Mouse (Mus musculus) hindbrain, embryonic 11.5 days (tissue): ENCODE measurements at regions not wholly inside any gene's neighbourhood (a gene's known extent, or its start where the extent isn't known, plus 50 kb on each side); places are given as distances from the start of the nearest gene placed in this dataset.
A peak's percentile ranks its signal among the peaks of the same experiment; 100 is the strongest.

ENCODE experiments used
- ATAC-seq: fragments of 200-750 bp; cut with Nextera tagmentation; 2 replicates; pipeline ENCODE4 v1.8.0; 2017; ENCODE audit warnings: mild to moderate bottlenecking, moderate TSS enrichment, moderate library complexity; ENCODE audit not compliant: low FRiP score
- DNase-seq: peaks from one replicate; pipeline ENCODE4 v3.0.0-alpha.2; 2015; ENCODE audit warnings: low spot score
- H3K27ac ChIP-seq: fragments of 300-500 bp; sonication (generic); 2 replicates; pipeline ENCODE4 v1.5.1; 2014; ENCODE audit warnings: mild to moderate bottlenecking, low read depth, low read length
- H3K27me3 ChIP-seq: fragments of 300-500 bp; sonication (generic); 2 replicates; pipeline ENCODE4 v1.6.1; 2014; ENCODE audit warnings: mild to moderate bottlenecking, low read length, moderate library complexity, mixed read lengths; ENCODE audit not compliant: control insufficient read depth, insufficient read depth
- H3K36me3 ChIP-seq: fragments of 300-500 bp; sonication (generic); 2 replicates; pipeline ENCODE4 v1.6.1; 2014; ENCODE audit warnings: mild to moderate bottlenecking, low read length, moderate library complexity, mixed read lengths; ENCODE audit not compliant: control insufficient read depth, insufficient read depth
- H3K4me1 ChIP-seq: fragments of 300-500 bp; sonication (generic); replicated peaks from 2 replicates; pipeline ENCODE4 v1.6.1; 2014; ENCODE audit warnings: low read length, mixed read lengths; ENCODE audit not compliant: control insufficient read depth, insufficient read depth
- H3K4me2 ChIP-seq: fragments of 300-500 bp; sonication (generic); replicated peaks from 2 replicates; pipeline ENCODE4 v1.6.1; 2014; ENCODE audit warnings: mild to moderate bottlenecking, low read depth, low read length
- H3K4me3 ChIP-seq: fragments of 300-500 bp; sonication (generic); 2 replicates; pipeline ENCODE4 v1.5.1; 2014; ENCODE audit warnings: low read depth, low read length
- H3K9ac ChIP-seq: fragments of 300-500 bp; sonication (generic); 2 replicates; pipeline ENCODE4 v1.6.1; 2014; ENCODE audit warnings: low read depth, low read length
- H3K9me3 ChIP-seq: fragments of 300-500 bp; sonication (generic); 2 replicates; pipeline ENCODE4 v1.6.1; 2016; ENCODE audit warnings: low read length; ENCODE audit not compliant: control insufficient read depth
- WGBS: fragments of 180-500 bp; shearing (Covaris S2); extraction: QIAGEN DNeasy Blood & Tissue Kit; methylation state at CpG from one replicate; pipeline ENCODE4 v1.1.7; 2014; 5-methylcytosine and 5-hydroxymethylcytosine counted together

GRCm38 (mm10) chr1:148708084-148708483, 1253.0 kb downstream of the Pla2g4a start:
- ATAC-seq: no peak

GRCm38 (mm10) chr1:148707657-148708056, 1253.4 kb downstream of the Pla2g4a start:
- H3K27ac ChIP-seq: no peak overlapping the region
- DNase-seq (no peak), ATAC-seq (no peak)
- no peak overlapping the region for H3K9ac ChIP-seq
- H3K4me1 ChIP-seq: no peaks in the 10 kb centered on the region
- H3K36me3 ChIP-seq: no peaks in the 10 kb centered on the region
- H3K4me3 ChIP-seq: no peak overlapping the region
- H3K27me3 ChIP-seq: no peaks in the 10 kb centered on the region
- H3K4me2 ChIP-seq: no peak overlapping the region
- no peaks in the 10 kb centered on the region for H3K9me3 ChIP-seq

More at GRCm38 (mm10) chr1:148708084-148708483, 1253.0 kb downstream of the Pla2g4a start:
- H3K9me3 ChIP-seq: no peaks in the 10 kb centered on the region
- no peak overlapping the region for H3K4me3 ChIP-seq
- no peak overlapping the region for H3K27ac ChIP-seq
- H3K36me3 ChIP-seq: no peaks in the 10 kb centered on the region
- H3K4me1 ChIP-seq: no peaks in the 10 kb centered on the region
- DNase-seq: no peak
- H3K27me3 ChIP-seq: no peaks in the 10 kb centered on the region
- H3K4me2 ChIP-seq: no peak overlapping the region
- H3K9ac ChIP-seq: no peak overlapping the region

GRCm38 (mm10) chr1:148706271-148706807, 1254.8 kb downstream of the Pla2g4a start:
- DNase-seq (no peak), ATAC-seq (no peak)
- Histone ChIP-seq H3K36me3 (no peaks in the 10 kb centered on the region), H3K4me1 (no peaks in the 10 kb centered on the region), H3K9ac (no peak overlapping the region), H3K9me3 (no peaks in the 10 kb centered on the region), H3K4me3 (no peak overlapping the region), H3K27ac (no peak overlapping the region), H3K4me2 (no peak overlapping the region), H3K27me3 (no peaks in the 10 kb centered on the region)
- 80% methylated on average over 5 of the region's 5 CpGs for WGBS

GRCm38 (mm10) chr1:148700599-148700954, 1260.5 kb downstream of the Pla2g4a start:
- peak; percentile 64 for ATAC-seq
- H3K9ac ChIP-seq: no peak overlapping the region
- WGBS: 49% methylated on average over 3 of the region's 3 CpGs
- H3K27me3 ChIP-seq: no peaks in the 10 kb centered on the region
- H3K27ac ChIP-seq: no peak overlapping the region
- no peaks in the 10 kb centered on the region for H3K4me1 ChIP-seq
- no peak for DNase-seq
- no peaks in the 10 kb centered on the region for H3K36me3 ChIP-seq
- no peak overlapping the region for H3K4me2 ChIP-seq
- no peaks in the 10 kb centered on the region for H3K9me3 ChIP-seq
- H3K4me3 ChIP-seq: no peak overlapping the region

GRCm38 (mm10) chr1:148699854-148700598, 1261.1 kb downstream of the Pla2g4a start:
- peak; percentile 78 for ATAC-seq
- H3K27ac ChIP-seq: no peak overlapping the region
- WGBS: 30% methylated on average over 2 of the region's 2 CpGs

GRCm38 (mm10) chr1:148690085-148690484, 1271.0 kb downstream of the Pla2g4a start:
- ATAC-seq (peak; percentile 76), DNase-seq (peak; percentile 18)
- no peak overlapping the region for H3K27ac ChIP-seq

More at GRCm38 (mm10) chr1:148699854-148700598, 1261.1 kb downstream of the Pla2g4a start:
- H3K9ac ChIP-seq: no peak overlapping the region
- no peaks in the 10 kb centered on the region for H3K4me1 ChIP-seq
- no peak overlapping the region for H3K4me3 ChIP-seq
- no peak overlapping the region for H3K4me2 ChIP-seq
- no peaks in the 10 kb centered on the region for H3K27me3 ChIP-seq
- DNase-seq: no peak
- H3K36me3 ChIP-seq: no peaks in the 10 kb centered on the region
- H3K9me3 ChIP-seq: no peaks in the 10 kb centered on the region

GRCm38 (mm10) chr1:148689618-148690017, 1271.5 kb downstream of the Pla2g4a start:
- DNase-seq: no peak
- Histone ChIP-seq H3K9ac (no peak overlapping the region), H3K9me3 (no peaks in the 10 kb centered on the region), H3K27ac (no peak overlapping the region), H3K27me3 (no peaks in the 10 kb centered on the region), H3K4me3 (no peak overlapping the region), H3K4me2 (no peak overlapping the region), H3K4me1 (no peaks in the 10 kb centered on the region), H3K36me3 (no peaks in the 10 kb centered on the region)
- peak; percentile 30; the same call in 1 of the 2 replicates for ATAC-seq
- 88% methylated on average over 4 of the region's 4 CpGs for WGBS

More at GRCm38 (mm10) chr1:148690085-148690484, 1271.0 kb downstream of the Pla2g4a start:
- Histone ChIP-seq H3K27me3 (no peaks in the 10 kb centered on the region), H3K36me3 (no peaks in the 10 kb centered on the region), H3K4me2 (no peak overlapping the region), H3K9ac (no peak overlapping the region), H3K9me3 (no peaks in the 10 kb centered on the region), H3K4me3 (no peak overlapping the region), H3K4me1 (no peaks in the 10 kb centered on the region)
- 63% methylated on average over 2 of the region's 2 CpGs for WGBS

- DNase-seq (no peak), ATAC-seq (no peak)
- no peak overlapping the region for H3K4me2 ChIP-seq
- no peaks in the 10 kb centered on the region for H3K27me3 ChIP-seq
- H3K27ac ChIP-seq: no peak overlapping the region
- no peak overlapping the region for H3K9ac ChIP-seq
- H3K4me3 ChIP-seq: no peak overlapping the region
- H3K9me3 ChIP-seq: no peaks in the 10 kb centered on the region
- no peaks in the 10 kb centered on the region for H3K36me3 ChIP-seq
- no peaks in the 10 kb centered on the region for H3K4me1 ChIP-seq
Measured at GRCm38 (mm10) chr1:148675516-148675915, 1285.6 kb downstream of the Pla2g4a start.

GRCm38 (mm10) chr1:148664409-148664808, 1296.7 kb downstream of the Pla2g4a start:
- H3K27me3 ChIP-seq: no peaks in the 10 kb centered on the region
- WGBS: 79% methylated on average over 4 of the region's 4 CpGs
- no peak overlapping the region for H3K4me2 ChIP-seq
- no peaks in the 10 kb centered on the region for H3K36me3 ChIP-seq
- no peaks in the 10 kb centered on the region for H3K4me1 ChIP-seq
- ATAC-seq (no peak), DNase-seq (no peak)
- H3K4me3 ChIP-seq: no peak overlapping the region
- H3K9ac ChIP-seq: no peak overlapping the region
- H3K9me3 ChIP-seq: no peaks in the 10 kb centered on the region
- no peak overlapping the region for H3K27ac ChIP-seq
